Mouse (Mus musculus) activated CD4-positive, CD25-positive, alpha-beta regulatory T cell, adult 4 months (primary cell): ENCODE data around the gene Nod2. TPM values are rescaled to one million over a fixed set of nuclear protein-coding genes. Genes with fewer than 3 reads are reported as not detected.

ENCODE experiments used
- polyA plus RNA-seq, 2 experiments: library from polyadenylated mRNA; unstranded; fragments of 100-300 nt; shearing (Covaris generic); gene quantifications; one replicate each; pipeline ENCODE4 v1.2.1; 2017

Nod2 gene
- polyA plus RNA-seq, 2 experiments from 2014 or later, result 2.5 to 3.6 TPM

Other genes with a start within 250 kb of the Nod2 start
- gene Nkd1, start 126.0 kb upstream of the Nod2 start, polyA plus RNA-seq, result not detected
- gene Snx20, start 11.2 kb upstream of the Nod2 start, polyA plus RNA-seq, result 1 to 10 TPM; 7.7 to 9.9 TPM
- gene Cyld, start 49.7 kb downstream of the Nod2 start, polyA plus RNA-seq, result 10 to 100 TPM; 73.1 to 86.4 TPM